Mouse (Mus musculus) hematopoietic stem cell, adult 5-6 weeks (primary cell): Measurements from ENCODE around the gene Robo2. TPM values are rescaled to one million over a fixed set of nuclear protein-coding genes. Genes with fewer than 3 reads are reported as not detected.
"Not testable (repeated sequence)": the region's sequence is repeated elsewhere in the genome, so short reads cannot be mapped to it uniquely, and the experiment has no call there.

ENCODE experiments used
- ATAC-seq, 2 experiments: fragments of 125-278 bp in 1 of 2; replicated peaks in 1 of 2; 2 replicates each; pipeline ENCODE4 v1.8.0; 2016 to 2017; ENCODE audit warnings: inconsistent platforms in 2 of 2, mild to moderate bottlenecking in 2 of 2, moderate number of reproducible peaks in 2 of 2, low read depth in 1 of 2, moderate TSS enrichment in 1 of 2; ENCODE audit not compliant: low FRiP score in 2 of 2, poor library complexity in 2 of 2, severe bottlenecking in 2 of 2, insufficient read depth in 1 of 2, low TSS enrichment in 1 of 2
- total RNA-seq: library from RNA; stranded (forward); fragments of 172-1452, 232-1000 nt; gene quantifications from 2 replicates; pipeline ENCODE4 v1.2.3, GENCODE M21; 2017

Gene Robo2
- total RNA-seq, 1 experiment from 2014 or later = not detected

- ATAC-seq = no peak
These were observed 356.4 kb downstream of the Robo2 start for GRCm38 (mm10) chr16:74055061-74055751.

GRCm38 (mm10) chr16:74049467-74049866 lies 362.2 kb downstream of the Robo2 start:
- no peak for ATAC-seq

GRCm38 (mm10) chr16:74048980-74049379 lies 362.6 kb downstream of the Robo2 start:
- no peak for ATAC-seq

- ATAC-seq = no peak
These were observed 364.4 kb downstream of the Robo2 start for GRCm38 (mm10) chr16:74047232-74047631.

GRCm38 (mm10) chr16:74040797-74041196 lies 370.8 kb downstream of the Robo2 start:
- ATAC-seq = not testable (repeated sequence)

- ATAC-seq = no peak
These were observed 383.8 kb downstream of the Robo2 start for GRCm38 (mm10) chr16:74027822-74028221.

- ATAC-seq = no peak
These were observed 389.2 kb downstream of the Robo2 start for GRCm38 (mm10) chr16:74022281-74022978.

- ATAC-seq = no peak
These were observed 405.9 kb downstream of the Robo2 start for GRCm38 (mm10) chr16:74005767-74006166.

GRCm38 (mm10) chr16:74001331-74001730 lies 410.3 kb downstream of the Robo2 start:
- ATAC-seq = no peak

- ATAC-seq = no peak
These were observed 420.4 kb downstream of the Robo2 start for GRCm38 (mm10) chr16:73991212-73991611.

GRCm38 (mm10) chr16:73969573-73969972 lies 442.1 kb downstream of the Robo2 start:
- ATAC-seq = no peak

- ATAC-seq = no peak
These were observed 447.2 kb downstream of the Robo2 start for GRCm38 (mm10) chr16:73964366-73964926.

- no peak for ATAC-seq
These were observed 452.1 kb downstream of the Robo2 start for GRCm38 (mm10) chr16:73959479-73959970.

GRCm38 (mm10) chr16:73958524-73958846 lies 453.1 kb downstream of the Robo2 start:
- no peak for ATAC-seq

- ATAC-seq = no peak
These were observed 453.7 kb downstream of the Robo2 start for GRCm38 (mm10) chr16:73957675-73958523.

- no peak for ATAC-seq
These were observed 465.5 kb downstream of the Robo2 start for GRCm38 (mm10) chr16:73946171-73946570.

- no peak for ATAC-seq
These were observed 471.4 kb downstream of the Robo2 start for GRCm38 (mm10) chr16:73940211-73940541.
